Mouse (Mus musculus) gastrocnemius, postnatal 4 days (tissue): ENCODE data around the gene Mecom. TPM values are rescaled to one million over a fixed set of nuclear protein-coding genes. Genes with fewer than 3 reads are reported as not detected.
"Not testable (repeated sequence)": the region's sequence is repeated elsewhere in the genome, so short reads cannot be mapped to it uniquely, and the experiment has no call there.

Experiments
- DNase-seq, 2 experiments: peaks; one replicate each; pipeline ENCODE4 v3.0.0; 2021 to 2022; ENCODE audit warnings: low spot score in 2 of 2, mixed read lengths in 2 of 2
- total RNA-seq, 2 experiments: library from RNA; stranded (reverse); gene quantifications; 2 replicates each; pipeline ENCODE4 v1.2.3; 2021

Mecom gene
- total RNA-seq, 2 experiments from 2014 or later, result 15.6 to 18.0 TPM

- no peak for DNase-seq
Measured at GRCm38 (mm10) chr3:30257776-30258175, 290.0 kb downstream of the Mecom start.

DNA sequence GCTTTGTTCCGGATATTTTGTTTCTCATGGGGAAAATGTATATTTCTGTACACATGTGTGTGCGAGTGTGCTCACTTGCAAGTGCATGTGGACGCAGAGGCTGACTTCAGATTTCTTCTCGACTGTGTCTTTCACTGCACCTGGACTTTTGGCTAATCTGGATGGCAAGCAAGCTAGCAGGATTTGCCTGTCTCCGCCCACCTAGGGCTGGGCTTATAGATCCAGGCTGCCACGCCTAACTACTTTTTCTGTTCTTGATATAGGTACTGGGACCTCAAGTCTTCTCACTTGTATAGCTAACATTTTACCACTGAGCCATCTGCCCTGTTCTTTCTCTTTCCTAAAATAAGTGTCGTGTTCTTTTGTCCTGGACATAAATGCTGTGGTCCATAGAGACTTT is 290.9 kb downstream of the Mecom start:
- DNase-seq, result no peak

GRCm38 (mm10) chr3:30255828-30256227 is 292.0 kb downstream of the Mecom start:
- no peak for DNase-seq

GRCm38 (mm10) chr3:30254451-30254850 is 293.4 kb downstream of the Mecom start:
- no peak for DNase-seq

DNA sequence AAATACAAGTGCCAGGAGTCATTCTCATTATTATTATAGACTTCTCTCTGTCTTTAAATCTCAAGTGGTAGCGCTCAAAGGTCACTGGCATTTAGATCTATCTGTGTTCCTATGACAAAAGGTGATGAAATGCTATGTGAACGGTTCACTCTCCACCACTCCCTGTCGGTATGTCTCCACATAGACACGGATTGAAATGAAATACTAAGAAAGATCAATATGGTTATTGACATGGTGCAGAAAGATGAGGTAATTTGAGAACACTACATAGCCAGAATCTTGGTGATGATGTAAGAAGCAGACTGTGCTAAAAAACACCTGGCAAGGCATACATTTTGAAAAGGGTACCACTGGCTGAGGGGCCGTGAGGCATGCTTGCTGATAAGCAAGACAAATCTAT is 294.1 kb downstream of the Mecom start:
- no peak for DNase-seq

DNA sequence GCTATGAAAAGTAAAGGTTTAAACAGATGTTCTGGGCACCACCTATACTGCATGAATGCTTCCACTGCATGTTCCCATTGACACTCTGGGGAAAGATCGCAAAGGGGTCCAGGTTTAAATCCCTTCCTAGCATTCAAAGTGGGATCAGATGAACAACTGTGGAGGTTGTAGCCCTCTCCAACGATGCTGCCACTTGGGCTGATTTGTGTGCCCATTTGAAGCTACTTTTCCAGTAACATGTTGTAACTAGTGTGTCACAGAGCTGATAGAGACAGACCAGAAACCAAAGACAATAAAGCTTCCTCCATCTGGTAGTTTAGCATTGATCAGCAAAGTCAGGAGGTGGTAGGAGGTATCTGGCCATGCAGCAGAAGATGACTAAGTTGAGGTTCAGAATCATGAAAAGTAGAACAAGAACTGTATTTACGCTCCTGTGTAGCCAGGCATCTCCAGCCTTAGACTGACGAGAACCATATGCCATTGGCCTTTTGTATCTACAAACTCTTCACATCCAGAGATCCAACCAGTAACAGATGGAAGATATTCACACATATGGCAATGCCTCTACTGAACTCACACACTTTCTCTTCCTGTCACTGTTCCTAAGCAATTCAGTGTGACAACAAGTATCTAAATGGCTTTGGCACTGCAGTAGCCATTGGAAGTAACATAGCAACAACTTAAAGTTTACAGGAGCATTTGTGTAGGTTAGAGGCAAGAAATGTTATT is 299.0 kb downstream of the Mecom start:
- no peak for DNase-seq

DNA sequence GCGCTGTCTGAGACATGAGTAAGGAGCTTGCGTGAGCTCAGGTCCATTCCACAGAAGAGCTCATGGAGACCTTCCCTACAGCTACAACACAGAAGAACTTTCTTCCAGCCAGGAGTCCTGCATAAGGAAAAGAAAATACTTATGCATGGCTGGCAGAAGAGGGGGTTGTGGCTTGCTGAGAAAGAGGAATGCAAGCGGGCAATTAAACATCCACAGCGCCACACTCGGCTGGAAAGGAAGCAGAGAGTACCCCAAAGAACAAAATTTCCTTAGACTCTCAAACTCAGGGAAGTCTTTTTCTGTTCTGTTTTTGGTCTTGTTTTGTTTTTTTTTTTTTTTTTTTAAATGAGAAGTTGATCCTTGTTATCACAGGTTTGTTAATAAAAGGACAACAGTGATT is 300.6 kb downstream of the Mecom start:
- DNase-seq, result no peak

- no peak for DNase-seq
Measured at GRCm38 (mm10) chr3:30246431-30247041, 301.3 kb downstream of the Mecom start.

- DNase-seq, result no peak
Measured at GRCm38 (mm10) chr3:30245950-30246349, 301.9 kb downstream of the Mecom start.

DNA sequence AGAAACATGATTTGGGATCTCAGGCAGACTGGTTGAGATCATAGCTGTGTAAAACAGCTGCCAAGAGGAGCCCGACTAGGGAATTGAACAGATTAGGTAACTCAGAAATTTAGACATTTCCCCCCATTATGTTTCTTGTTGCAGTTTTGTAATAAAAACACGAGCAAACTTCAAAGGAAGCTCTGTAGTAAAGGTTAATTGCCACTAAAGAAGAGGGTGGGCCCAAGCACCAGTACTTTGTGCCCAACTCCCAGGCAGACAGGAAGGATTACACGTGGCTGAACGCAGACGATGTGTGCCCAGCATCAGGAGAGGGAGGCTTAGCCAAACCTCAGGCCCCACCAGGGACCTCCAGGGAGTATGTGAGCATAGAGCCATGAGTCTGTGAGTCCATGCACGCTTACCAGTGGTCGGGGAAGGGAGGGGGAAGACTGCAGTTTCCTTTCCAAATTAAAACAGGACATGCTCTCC is 303.4 kb downstream of the Mecom start:
- DNase-seq, result peak in 1 of 2 experiments; percentile 45

GRCm38 (mm10) chr3:30243776-30244275 is 304.0 kb downstream of the Mecom start:
- DNase-seq, result no peak

DNA sequence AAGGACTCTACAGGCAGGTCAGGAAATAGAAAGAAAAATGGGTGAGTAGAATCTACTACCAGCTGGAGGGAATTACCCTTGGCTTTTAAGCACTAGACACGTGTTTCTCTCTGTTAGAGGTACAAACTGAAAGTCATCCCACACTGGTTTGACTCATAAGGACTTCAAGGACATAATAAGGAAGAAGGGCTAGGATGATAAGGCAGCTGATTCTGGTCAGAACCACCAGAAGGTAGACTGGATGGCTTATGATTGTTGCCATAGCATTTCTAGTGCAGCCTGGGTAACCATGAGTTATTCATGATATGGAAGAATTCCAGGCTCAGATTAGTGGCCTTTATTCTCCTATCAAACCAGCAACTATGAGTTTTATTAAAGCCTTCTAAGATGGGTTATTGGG is 308.4 kb downstream of the Mecom start:
- no peak for DNase-seq

GRCm38 (mm10) chr3:30237493-30237892 is 310.3 kb downstream of the Mecom start:
- DNase-seq, result no peak

GRCm38 (mm10) chr3:30234018-30234417 is 313.8 kb downstream of the Mecom start:
- no peak for DNase-seq

GRCm38 (mm10) chr3:30227964-30228670 is 319.7 kb downstream of the Mecom start:
- DNase-seq, result no peak

DNA sequence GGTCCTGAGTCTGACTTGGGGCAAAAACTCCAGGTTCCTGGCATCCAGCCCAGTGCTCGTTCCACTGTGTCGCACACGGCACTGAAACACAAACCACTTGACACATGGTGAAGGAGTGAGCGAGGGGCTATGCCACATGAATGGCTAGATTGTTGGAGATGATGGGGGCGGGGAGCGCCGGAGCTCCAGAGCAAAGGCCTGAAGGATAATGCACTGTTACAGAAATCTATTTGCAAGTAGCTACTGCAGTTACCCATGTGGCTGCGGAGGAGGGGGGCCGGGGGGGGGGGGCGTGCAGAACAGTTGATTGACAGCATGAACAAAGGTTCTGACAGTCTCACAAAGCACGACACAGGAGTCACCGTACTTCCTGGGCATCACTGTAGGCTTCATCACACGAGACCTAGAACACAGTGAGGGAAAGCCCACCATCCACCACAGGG is 320.9 kb downstream of the Mecom start:
- DNase-seq, result peak in 1 of 2 experiments; percentile 17

DNA sequence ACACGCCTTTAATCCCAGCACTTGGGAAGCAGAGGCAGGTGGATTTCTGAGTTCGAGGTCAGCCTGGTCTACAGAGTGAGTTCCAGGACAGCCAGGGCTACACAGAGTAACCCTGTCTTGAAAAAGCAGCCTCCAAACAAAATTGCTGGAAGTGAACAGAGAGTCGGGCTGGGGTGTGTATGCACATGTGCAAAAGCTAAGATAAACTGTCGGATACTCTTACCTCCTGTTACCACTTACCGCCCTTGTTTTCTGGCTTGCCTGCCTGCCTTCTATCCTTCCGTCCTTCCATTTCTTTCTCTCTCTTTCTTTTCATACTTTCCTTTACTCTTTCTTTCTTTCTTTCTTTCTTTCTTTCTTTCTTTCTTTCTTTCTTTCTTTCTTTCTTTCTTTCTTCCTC is 322.6 kb downstream of the Mecom start:
- DNase-seq, result not testable (repeated sequence)

DNA sequence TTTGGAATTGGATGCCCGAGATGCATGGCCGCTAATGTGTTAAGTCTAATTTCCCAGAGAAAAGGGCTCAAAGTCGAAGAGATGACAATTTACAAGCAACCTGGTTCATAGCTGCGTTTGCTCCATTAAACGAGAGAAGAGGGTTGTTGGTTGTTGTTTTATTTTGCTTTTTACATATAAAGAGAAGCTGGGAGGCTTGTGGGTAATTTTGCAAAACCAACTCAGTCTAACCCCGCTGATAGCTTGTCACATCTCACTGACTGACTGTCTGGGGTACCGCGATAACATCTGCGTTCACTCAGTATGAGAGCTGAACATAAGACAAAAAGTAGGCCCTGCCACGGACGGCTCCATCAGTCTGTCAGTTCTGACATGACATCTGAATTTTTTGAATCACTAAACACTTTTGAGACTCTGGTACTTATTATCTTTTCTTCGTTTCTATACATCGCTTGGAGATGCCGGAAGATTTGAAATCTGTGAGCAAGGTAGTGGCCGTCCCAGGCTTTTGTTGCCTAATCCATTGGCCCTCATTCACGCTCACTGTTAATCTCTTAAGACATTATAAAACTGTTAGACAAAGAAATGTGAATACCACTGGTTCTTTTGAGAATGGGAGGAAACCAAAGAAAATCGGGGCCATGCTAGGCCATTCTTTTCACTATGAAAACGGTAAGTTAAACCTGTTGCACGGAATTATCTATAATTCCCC is 327.0 kb downstream of the Mecom start:
- no peak for DNase-seq

DNA sequence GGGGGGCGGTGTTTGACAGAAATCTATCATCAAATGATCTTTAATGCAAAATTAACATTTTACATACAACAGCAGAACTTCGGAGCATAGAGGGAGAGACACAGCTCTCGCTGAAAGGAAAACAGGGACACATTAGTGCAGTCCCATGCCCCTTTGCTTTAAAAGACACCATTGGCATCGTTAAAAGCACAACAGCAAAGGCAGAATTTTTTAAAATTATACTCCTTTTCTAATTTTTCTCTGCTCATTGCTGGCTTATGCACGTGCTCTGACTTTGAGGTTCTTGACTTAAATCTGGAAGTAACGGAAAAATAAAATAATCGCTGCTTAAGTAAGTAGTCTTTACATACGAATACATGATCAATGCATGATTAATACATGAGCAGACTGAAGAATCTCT is 327.9 kb downstream of the Mecom start:
- no peak for DNase-seq

GRCm38 (mm10) chr3:30219190-30219884 is 328.5 kb downstream of the Mecom start:
- no peak for DNase-seq

DNA sequence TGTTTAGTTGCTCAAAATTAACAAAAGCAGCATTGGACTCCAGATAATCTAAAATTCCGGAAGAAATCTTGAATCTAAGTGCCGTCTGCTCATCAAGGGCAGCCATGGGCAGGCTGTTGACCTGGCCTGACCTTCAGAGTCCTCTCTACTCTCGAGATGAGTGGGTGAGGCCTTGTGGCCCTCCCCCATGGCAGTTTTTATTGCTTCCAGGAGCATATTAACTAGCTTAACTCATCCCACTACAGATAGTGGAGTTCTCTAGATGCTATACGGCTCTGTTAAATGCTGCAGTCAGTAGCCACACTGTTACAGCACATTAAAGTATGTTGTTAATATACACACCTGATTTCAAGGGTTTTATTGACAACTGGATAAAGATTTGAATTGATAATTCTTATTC is 333.2 kb downstream of the Mecom start:
- no peak for DNase-seq
